Mouse (Mus musculus) heart, embryonic 15.5 days (tissue): ENCODE results near the gene Zfp51. TPM values are rescaled to one million over a fixed set of nuclear protein-coding genes. Genes with fewer than 3 reads are reported as not detected.
A peak's percentile ranks its signal among the peaks of the same experiment; 100 is the strongest.
"Not testable (repeated sequence)": the region's sequence is repeated elsewhere in the genome, so short reads cannot be mapped to it uniquely, and the experiment has no call there.

Experiments used
- ATAC-seq: fragments of 200-750 bp; cut with Nextera tagmentation; replicated peaks from 2 replicates; pipeline ENCODE4 v1.8.0; 2017; ENCODE audit warnings: low read depth, moderate TSS enrichment; ENCODE audit not compliant: insufficient number of reproducible peaks, insufficient read depth, low FRiP score
- H3K27ac ChIP-seq: fragments of 300-500 bp; sonication (generic); 2 replicates; pipeline ENCODE4 v1.5.1; 2015; ENCODE audit warnings: mild to moderate bottlenecking, inconsistent platforms
- H3K27me3 ChIP-seq: fragments of 300-500 bp; sonication (generic); 2 replicates; pipeline ENCODE4 v1.6.1; 2015; ENCODE audit warnings: inconsistent platforms
- H3K36me3 ChIP-seq: fragments of 300-500 bp; sonication (generic); 2 replicates; pipeline ENCODE4 v1.6.1; 2015; ENCODE audit warnings: mild to moderate bottlenecking, inconsistent platforms
- H3K4me1 ChIP-seq: fragments of 300-500 bp; sonication (generic); replicated peaks from 2 replicates; pipeline ENCODE4 v1.6.1; 2015; ENCODE audit warnings: inconsistent platforms
- H3K4me2 ChIP-seq: fragments of 300-500 bp; sonication (generic); 2 replicates; pipeline ENCODE4 v1.6.1; 2015; ENCODE audit warnings: inconsistent platforms, mild to moderate bottlenecking, moderate library complexity
- H3K4me3 ChIP-seq: fragments of 300-500 bp; sonication (generic); 2 replicates; pipeline ENCODE4 v1.5.1; 2015; ENCODE audit warnings: mild to moderate bottlenecking, inconsistent platforms
- H3K9ac ChIP-seq: fragments of 300-500 bp; sonication (generic); 2 replicates; pipeline ENCODE4 v1.6.1; 2015; ENCODE audit warnings: mild to moderate bottlenecking, inconsistent platforms
- H3K9me3 ChIP-seq: fragments of 300-500 bp; sonication (generic); replicated peaks from 2 replicates; pipeline ENCODE4 v1.6.1; 2016; ENCODE audit warnings: inconsistent platforms
- WGBS: fragments of 180-500 bp; shearing (Covaris S2); methylation state at CpG from one replicate; pipeline ENCODE4 v1.1.7; 2015; ENCODE audit warnings: mixed read lengths; 5-methylcytosine and 5-hydroxymethylcytosine counted together
- polyA plus RNA-seq: library from polyadenylated mRNA; unstranded; fragments of >200 nt; fragmentation: Nextera tagmentation; extraction: Ambion mirVana; gene quantifications from 2 replicates; pipeline ENCODE4 v1.2.1, GENCODE M21; 2015

The Zfp51 gene
- polyA plus RNA-seq, 1 experiment from 2014 or later, result 9.3 TPM

DNA sequence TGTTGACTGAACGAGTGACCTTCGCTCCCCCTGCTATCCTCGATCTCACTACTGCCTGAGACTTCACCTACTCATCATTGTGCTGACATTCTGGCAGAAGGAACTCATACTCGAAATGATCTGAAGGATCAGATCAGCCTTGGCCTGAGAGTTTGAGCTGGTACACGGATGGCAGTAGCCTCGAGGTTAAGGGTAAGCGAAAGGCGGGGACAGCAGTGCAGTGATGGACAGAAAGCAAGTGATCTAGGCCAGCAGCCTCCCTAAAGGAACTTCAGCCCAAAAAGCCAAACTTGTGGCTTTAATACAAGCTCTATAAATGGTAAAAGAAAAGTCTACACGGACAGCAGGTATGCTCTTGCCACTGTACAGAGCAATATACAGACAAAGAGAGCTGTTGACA is 26.2 kb downstream of the Zfp51 start:
- not testable (repeated sequence) for ATAC-seq, H3K4me3 ChIP-seq, H3K36me3 ChIP-seq, H3K27ac ChIP-seq, H3K9me3 ChIP-seq, H3K9ac ChIP-seq, H3K4me2 ChIP-seq, H3K27me3 ChIP-seq
- 77% methylated on average over 5 of the region's 9 CpGs for WGBS
- peaks cover 12% of the 10 kb centered on the region for H3K4me1 ChIP-seq

GRCm38 (mm10) chr17:21478103-21478777 is 28.1 kb downstream of the Zfp51 start:
- H3K4me3 ChIP-seq, H3K27ac ChIP-seq, H3K27me3 ChIP-seq, ATAC-seq, H3K4me1 ChIP-seq, H3K4me2 ChIP-seq, H3K9ac ChIP-seq, H3K9me3 ChIP-seq, H3K36me3 ChIP-seq: not testable (repeated sequence)
- WGBS, result 82% methylated on average over 10 of the region's 10 CpGs

- H3K27me3 ChIP-seq, result no peaks in the 10 kb centered on the region
- peak within 1 kb of the TSS; percentile 75 for H3K9ac ChIP-seq
- H3K4me2 ChIP-seq, result peak within 1 kb of the TSS; percentile 77
- peak within 1 kb of the TSS; percentile 84 for H3K27ac ChIP-seq
- WGBS, result under 1% methylated on average over 34 of the region's 34 CpGs
- peak; percentile 100 for ATAC-seq
- H3K4me1 ChIP-seq, result peaks cover 6% of the 10 kb centered on the region
- no peaks in the 10 kb centered on the region for H3K9me3 ChIP-seq
- no peaks in the 10 kb centered on the region; the same call in 1 of the 2 replicates for H3K36me3 ChIP-seq
- peak within 1 kb of the TSS; percentile 96 for H3K4me3 ChIP-seq
These were observed 38.8 kb downstream of the Zfp51 start, which contains the start of gene Zfp53 for GRCm38 (mm10) chr17:21488760-21489499. TSS of gene Zfp53 (plus strand) at chr17:21488998.

DNA sequence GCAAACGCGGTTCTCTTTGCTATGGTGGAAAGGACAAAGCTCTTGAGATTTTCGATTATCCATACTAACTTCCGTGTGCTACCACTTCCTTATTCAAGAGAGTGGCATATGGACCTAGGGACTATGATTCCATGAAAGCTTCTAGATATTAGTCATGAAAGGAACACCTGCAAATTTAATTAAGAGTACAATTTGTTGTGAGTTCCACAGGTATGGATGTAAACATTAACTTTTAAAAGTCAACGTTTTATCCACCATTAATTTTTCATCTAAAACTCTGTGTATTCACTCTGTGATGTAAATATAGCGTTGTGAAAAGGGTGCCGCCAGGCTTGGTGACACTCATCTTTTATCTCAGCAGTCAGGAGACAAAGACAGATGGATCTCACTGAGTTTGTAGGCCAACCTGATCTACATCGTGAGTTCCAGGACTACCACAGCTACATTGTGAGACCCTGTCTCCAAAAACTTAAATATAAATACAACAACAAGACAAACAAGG is 39.4 kb downstream of the Zfp51 start:
- H3K27ac ChIP-seq, result peak overlapping the region; percentile 84; the same call in 1 of the 2 replicates
- WGBS, result 7% methylated on average over 8 of the region's 8 CpGs

DNA sequence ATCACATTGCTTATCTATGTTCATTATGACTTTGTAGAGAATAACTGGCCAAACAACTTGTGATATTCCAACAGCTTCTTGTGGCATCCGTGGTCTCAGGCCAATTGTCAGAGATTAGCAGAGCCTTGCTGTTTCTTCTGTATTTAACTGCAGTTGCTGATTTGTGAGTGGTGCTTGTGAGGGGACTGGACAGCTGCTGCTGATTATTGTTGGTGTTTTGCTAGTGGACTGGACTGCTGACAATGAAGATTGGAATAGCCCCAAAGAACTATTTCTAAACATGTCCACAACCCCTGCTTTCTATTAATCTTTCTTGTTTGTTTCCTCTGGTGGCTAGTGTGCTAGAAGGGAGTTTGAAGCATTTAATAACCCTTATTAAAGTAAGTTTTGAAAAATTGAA is 51.2 kb downstream of the Zfp51 start:
- WGBS, result 63% methylated on average over 1 of the region's 1 CpGs
- ATAC-seq, result no peak
- Histone ChIP-seq H3K9me3 (no peaks in the 10 kb centered on the region), H3K4me1 (no peaks in the 10 kb centered on the region), H3K9ac (no peak overlapping the region), H3K27ac (no peak overlapping the region), H3K4me2 (no peak overlapping the region), H3K4me3 (no peak overlapping the region), H3K36me3 (peaks cover 13% of the 10 kb centered on the region), H3K27me3 (no peaks in the 10 kb centered on the region)

More for the DNA sequence above, 39.4 kb downstream of the Zfp51 start:
- no peaks in the 10 kb centered on the region for H3K27me3 ChIP-seq
- no peaks in the 10 kb centered on the region; the same call in 1 of the 2 replicates for H3K36me3 ChIP-seq
- H3K9me3 ChIP-seq, result no peaks in the 10 kb centered on the region
- no peak for ATAC-seq
- H3K9ac ChIP-seq, result peak overlapping the region; percentile 75
- peak overlapping the region; percentile 96 for H3K4me3 ChIP-seq
- peak overlapping the region; percentile 77 for H3K4me2 ChIP-seq
- peaks cover 6% of the 10 kb centered on the region for H3K4me1 ChIP-seq

- H3K27me3 ChIP-seq, result no peaks in the 10 kb centered on the region
- no peak overlapping the region for H3K4me2 ChIP-seq
- no peak overlapping the region for H3K9ac ChIP-seq
- 93% methylated on average over 1 of the region's 1 CpGs for WGBS
- no peak overlapping the region for H3K4me3 ChIP-seq
- no peak for ATAC-seq
- no peak overlapping the region for H3K27ac ChIP-seq
- H3K9me3 ChIP-seq, result no peaks in the 10 kb centered on the region
- H3K4me1 ChIP-seq, result no peaks in the 10 kb centered on the region
- H3K36me3 ChIP-seq, result peaks cover 20% of the 10 kb centered on the region
These were observed 54.4 kb downstream of the Zfp51 start for GRCm38 (mm10) chr17:21504524-21504923.

DNA sequence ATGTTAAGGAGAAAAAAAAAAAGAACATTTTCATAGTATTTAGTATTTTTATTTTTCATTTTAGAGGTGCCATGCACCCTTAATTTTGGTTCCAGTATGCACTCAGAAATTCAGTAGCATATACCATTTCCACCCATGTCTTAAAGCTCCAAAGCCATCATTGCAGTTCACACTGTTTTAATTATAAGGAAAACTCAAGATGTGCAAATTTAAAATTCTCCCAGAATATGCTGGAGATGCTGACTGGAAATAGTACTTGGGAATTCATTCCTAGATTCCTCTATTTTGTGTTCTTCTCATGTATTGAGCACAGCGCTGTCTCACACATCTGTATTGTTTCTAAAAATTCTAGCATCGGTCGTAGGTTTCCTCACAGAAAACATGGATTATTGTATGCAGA is 56.1 kb downstream of the Zfp51 start:
- no peak overlapping the region for H3K9ac ChIP-seq
- WGBS, result 93% methylated on average over 3 of the region's 3 CpGs
- no peak overlapping the region for H3K27ac ChIP-seq
- no peaks in the 10 kb centered on the region for H3K27me3 ChIP-seq
- no peak overlapping the region for H3K4me2 ChIP-seq
- no peaks in the 10 kb centered on the region for H3K9me3 ChIP-seq
- no peak for ATAC-seq
- no peak overlapping the region for H3K4me3 ChIP-seq
- no peaks in the 10 kb centered on the region for H3K4me1 ChIP-seq
- H3K36me3 ChIP-seq, result peaks cover 19% of the 10 kb centered on the region

GRCm38 (mm10) chr17:21509756-21510155 is 59.6 kb downstream of the Zfp51 start:
- ATAC-seq, result no peak
- H3K27me3 ChIP-seq, result no peaks in the 10 kb centered on the region
- H3K4me2 ChIP-seq, result no peak overlapping the region
- peaks cover 17% of the 10 kb centered on the region for H3K36me3 ChIP-seq
- H3K4me3 ChIP-seq, result no peak overlapping the region
- H3K27ac ChIP-seq, result no peak overlapping the region
- H3K9ac ChIP-seq, result no peak overlapping the region
- H3K4me1 ChIP-seq, result no peaks in the 10 kb centered on the region
- no peaks in the 10 kb centered on the region for H3K9me3 ChIP-seq

Other genes starting within 250 kb of the Zfp51 start
- not detected in 2 replicates for gene Vmn1r234, start 224.3 kb upstream of the Zfp51 start, polyA plus RNA-seq
- not detected in 2 replicates for gene Vmn1r235, start 194.0 kb upstream of the Zfp51 start, polyA plus RNA-seq
- not detected in 2 replicates for gene Vmn1r236, start 167.4 kb upstream of the Zfp51 start, polyA plus RNA-seq
- gene Vmn1r237, start 138.5 kb upstream of the Zfp51 start, polyA plus RNA-seq, result not detected in 2 replicates
- gene Zfp677, start 66.6 kb upstream of the Zfp51 start, polyA plus RNA-seq, result 1.9 and 2.0 TPM in 2 replicates
- 2.8 and 4.9 TPM in 2 replicates for gene Zfp54, start 27.1 kb upstream of the Zfp51 start, polyA plus RNA-seq
- 4.9 and 6.9 TPM in 2 replicates for gene Zfp53, start 38.6 kb downstream of the Zfp51 start, polyA plus RNA-seq
- gene Zfp52, start 85.2 kb downstream of the Zfp51 start, polyA plus RNA-seq, result 4.0 TPM in 2 replicates
- 9.7 and 11.4 TPM in 2 replicates for gene Zfp948, start 116.6 kb downstream of the Zfp51 start, polyA plus RNA-seq
- 2.6 and 2.7 TPM in 2 replicates for gene Zfp983, start 200.2 kb downstream of the Zfp51 start, polyA plus RNA-seq
- gene Gm10226, start 241.5 kb downstream of the Zfp51 start, polyA plus RNA-seq, result 2.6 and 3.9 TPM in 2 replicates